ENCODE assay signal across 16 mouse cellular contexts in genomic region chr11:51807108-51807879, GRCm38 (mm10). TPM values are rescaled to one million over a fixed set of nuclear protein-coding genes. Genes with fewer than 3 reads are reported as not detected.
A peak's percentile ranks its signal among the peaks of the same experiment; 100 is the strongest.
DNase-seq lines count a peak whose midpoint lies in the region; ATAC-seq and TF ChIP-seq lines count a peak whose summit lies in the region.
"Had no signal": no experiment of that assay in that cellular context is flagged by ENCODE, and none has a peak within 500 bp of the region (broad histone marks: within the 10 kb centered on the region; RNA-seq: fewer than 3 reads in every experiment).

No protein-coding gene starts in this region.

- no peaks in the 10 kb centered on the region for H3K36me3 ChIP-seq in liver, adult 2 months (ENCODE audit: control insufficient read depth, insufficient read depth, low read length)
- H3K36me3 ChIP-seq in ES-E14 (ENCODE audit: control insufficient read depth, insufficient read depth, low read length, poor library complexity, severe bottlenecking): no peaks in the 10 kb centered on the region
- no peaks in the 10 kb centered on the region for H3K36me3 ChIP-seq in limb, embryonic 13.5 days
- H3K36me3 ChIP-seq in midbrain, embryonic 11.5 days (ENCODE audit: control insufficient read depth, insufficient read depth, low read length): no peaks in the 10 kb centered on the region
- H3K36me3 ChIP-seq: embryonic facial prominence, embryonic 12.5 days had no signal

- peaks cover 7% of the 10 kb centered on the region for H3K4me1 ChIP-seq in liver, adult 2 months (ENCODE audit: control insufficient read depth, insufficient read depth, low read length)
- H3K4me1 ChIP-seq in ES-E14 (ENCODE audit: control insufficient read depth in 2 of 2, insufficient read depth in 2 of 2, low read length in 2 of 2, poor library complexity in 1 of 2): peaks cover 0 to 6% of the 10 kb centered on the region in 2 experiments; a peak in 1 of 4 replicates
- H3K4me1 ChIP-seq in limb, embryonic 13.5 days: peaks cover 17% of the 10 kb centered on the region
- H3K4me1 ChIP-seq in midbrain, embryonic 11.5 days (ENCODE audit: control insufficient read depth, insufficient read depth, low read length): no peaks in the 10 kb centered on the region

- no peak overlapping the region for H3K4me2 ChIP-seq in limb, embryonic 13.5 days (replicated peaks)
- H3K4me2 ChIP-seq in midbrain, embryonic 11.5 days: no peak overlapping the region
- H3K4me2 ChIP-seq: embryonic facial prominence, embryonic 12.5 days had no signal

- in situ Hi-C loops in ES-E14 (cut with MboI; ENCODE audit: low sequenced_read_pairs in 2 of 2, unreplicated experiment in 2 of 2): no loop called here

- DNase-seq in liver, adult 2 months (ENCODE audit: extremely low read depth, low read depth, low spot score): peak; percentile 74
- DNase-seq in liver (no peak), ES-E14 (ENCODE audit: low read depth, low spot score) (no peak)
- peak; percentile 52 for DNase-seq in gastrocnemius, postnatal 14 days
- no peak for DNase-seq in right cerebral cortex, postnatal 4 days
- no peak for DNase-seq in midbrain, embryonic 11.5 days (ENCODE audit: low spot score, missing footprints)
- DNase-seq in embryo, embryonic 10 days (ENCODE audit: low spot score): no peak
- DNase-seq: adrenal gland, postnatal 14 days; cerebellum, postnatal 14 days; heart, adult 2 months; thymus, postnatal 4 days had no signal

- 18% methylated on average over 13 of the region's 13 CpGs for WGBS in liver, adult 2 months
- 37% methylated on average over 13 of the region's 13 CpGs for WGBS in limb, embryonic 13.5 days
- WGBS in midbrain, embryonic 11.5 days: 61% methylated on average over 13 of the region's 13 CpGs

- H3K9ac ChIP-seq in liver, adult 2 months (ENCODE audit: low read depth, low read length): peak overlapping the region; percentile 4; the same call in 1 of the 2 replicates
- H3K9ac ChIP-seq in ES-E14 (ENCODE audit: insufficient read depth, low read depth, low read length, poor library complexity, severe bottlenecking): peak overlapping the region; percentile 58; the same call in 1 of the 2 replicates
- no peak overlapping the region for H3K9ac ChIP-seq in limb, embryonic 13.5 days
- H3K9ac ChIP-seq in midbrain, embryonic 11.5 days (ENCODE audit: low read length): no peak overlapping the region
- H3K9ac ChIP-seq: embryonic facial prominence, embryonic 12.5 days had no signal

- intact Hi-C loops in gastrocnemius, postnatal 14 days (cut with DNase I; ENCODE audit: low total_unique reads): no loop called here

- no peak for TF ChIP-seq POLR2A in liver, adult 2 months (IDR thresholded peaks at IDR 0.05; ENCODE audit: extremely low read depth, insufficient read depth, low read length)

- no peaks in the 10 kb centered on the region for H3K79me2 ChIP-seq in liver, adult 2 months (ENCODE audit: control insufficient read depth, insufficient read depth, low read length)

- peak overlapping the region; percentile 77 for H3K27ac ChIP-seq in liver, adult 2 months (replicated peaks; ENCODE audit: insufficient read depth, low read depth, low read length)
- H3K27ac ChIP-seq in ES-E14 (ENCODE audit: insufficient read depth, low read depth, low read length, poor library complexity, severe bottlenecking): no peak overlapping the region
- 0 out of 2 replicates have a peak overlapping the region, but pooled peaks have one; percentile 6 for H3K27ac ChIP-seq in limb, embryonic 13.5 days
- no peak overlapping the region for H3K27ac ChIP-seq in midbrain, embryonic 11.5 days (ENCODE audit: low read depth, low read length)
- H3K27ac ChIP-seq: embryonic facial prominence, embryonic 12.5 days; heart, adult 2 months had no signal

- H3K4me3 ChIP-seq in liver, adult 2 months (ENCODE audit: insufficient read depth, low read depth, low read length): no peak overlapping the region
- H3K4me3 ChIP-seq in ES-E14 (ENCODE audit: insufficient read depth in 1 of 2, low read depth in 1 of 2, low read length in 2 of 2, poor library complexity in 1 of 2, severe bottlenecking in 1 of 2): peak overlapping the region; percentile 13 to 44; a peak in 2 of 4 replicates
- no peak overlapping the region for H3K4me3 ChIP-seq in limb, embryonic 13.5 days
- H3K4me3 ChIP-seq in midbrain, embryonic 11.5 days (ENCODE audit: low read depth, low read length): no peak overlapping the region
- H3K4me3 ChIP-seq: embryonic facial prominence, embryonic 12.5 days; heart, adult 2 months had no signal

- H3K27me3 ChIP-seq in liver, adult 2 months (ENCODE audit: control insufficient read depth, insufficient read depth, low read length): no peaks in the 10 kb centered on the region
- H3K27me3 ChIP-seq in limb, embryonic 13.5 days: no peaks in the 10 kb centered on the region
- no peaks in the 10 kb centered on the region for H3K27me3 ChIP-seq in midbrain, embryonic 11.5 days (ENCODE audit: control insufficient read depth, insufficient read depth, low read length)
- H3K27me3 ChIP-seq: embryonic facial prominence, embryonic 12.5 days had no signal

- no peak for ATAC-seq in limb, embryonic 13.5 days (ENCODE audit: low FRiP score, low read depth)
- ATAC-seq in midbrain, embryonic 11.5 days (ENCODE audit: low FRiP score): no peak
- ATAC-seq: CD4-positive, CD25-positive, alpha-beta regulatory T cell, adult 4 months; forebrain, embryonic 16.5 days; inflammation-experienced regulatory T-cells, adult 6 months had no signal

- H3K9me3 ChIP-seq in ES-E14 (ENCODE audit: control insufficient read depth, insufficient read depth, low read depth, low read length): no peaks in the 10 kb centered on the region
- no peaks in the 10 kb centered on the region for H3K9me3 ChIP-seq in limb, embryonic 13.5 days
- H3K9me3 ChIP-seq in midbrain, embryonic 11.5 days (ENCODE audit: control insufficient read depth, low read length): no peaks in the 10 kb centered on the region; the same call in 1 of the 2 replicates
- H3K9me3 ChIP-seq: embryonic facial prominence, embryonic 12.5 days had no signal

- TF ChIP-seq CTCF in liver, adult 2 months (IDR thresholded peaks at IDR 0.05; ENCODE audit: low read depth, low read length): no peak

TF ChIP-seq in ES-E14, 5 proteins besides CTCF, POLR2A, EP300 and RAD21:
- TF ChIP-seq HCFC1 (IDR thresholded peaks at IDR 0.05; ENCODE audit: borderline replicate concordance, insufficient read depth, low read length) (no peak), ZNF384 (IDR thresholded peaks at IDR 0.05; ENCODE audit: low read depth, low read length) (no peak), ZC3H11A (IDR thresholded peaks at IDR 0.05; ENCODE audit: borderline replicate concordance, low read depth, low read length) (no peak), MAFK (IDR thresholded peaks at IDR 0.05; ENCODE audit: insufficient read depth, low read depth, low read length) (no peak), CHD2 (IDR thresholded peaks at IDR 0.05; ENCODE audit: low read depth, low read length) (no peak)

RNA-seq across cellular contexts. Expression of gene Sar1b, which starts 43.8 kb away (rescaled TPM):
- 257 and 370 TPM in 2 replicates for total RNA-seq in liver, adult 2 months (2014; rRNA removed)
- 61.0 and 75.6 TPM in 2 replicates for polyA plus RNA-seq in liver, adult 2 months (2012; rRNA removed)
- total RNA-seq in ES-E14 (2012; rRNA removed): 86.0 and 86.1 TPM in 2 replicates
- 100 to 1,000 TPM; 212 to 254 TPM for total RNA-seq in gastrocnemius, postnatal 14 days (2021)
- polyA plus RNA-seq in limb, embryonic 13.5 days (2015; fragmentation: Nextera tagmentation; extraction: Ambion mirVana): 90.5 and 96.8 TPM in 2 replicates
- 128 and 141 TPM in 2 replicates for polyA plus RNA-seq in midbrain, embryonic 11.5 days (2014; fragmentation: Nextera tagmentation; extraction: Ambion mirVana)

RNA-seq across cellular contexts. Expression of gene Sec24a, which starts 43.9 kb away (rescaled TPM):
- total RNA-seq in liver, adult 2 months (2014; rRNA removed): 45.1 and 51.1 TPM in 2 replicates
- 30.6 and 35.3 TPM in 2 replicates for polyA plus RNA-seq in liver, adult 2 months (2012; rRNA removed)
- total RNA-seq in ES-E14 (2012; rRNA removed): 9.3 and 10.9 TPM in 2 replicates
- 10 to 100 TPM; 22.9 to 35.1 TPM for total RNA-seq in gastrocnemius, postnatal 14 days (2021)
- polyA plus RNA-seq in limb, embryonic 13.5 days (2015; fragmentation: Nextera tagmentation; extraction: Ambion mirVana): 16.6 and 18.1 TPM in 2 replicates
- 13.0 and 14.5 TPM in 2 replicates for polyA plus RNA-seq in midbrain, embryonic 11.5 days (2014; fragmentation: Nextera tagmentation; extraction: Ambion mirVana)

RNA-seq across cellular contexts. Expression of gene Jade2, which starts 50.2 kb away (rescaled TPM):
- total RNA-seq in liver, adult 2 months (2014; rRNA removed): 2.7 and 3.7 TPM in 2 replicates
- 3.6 and 4.1 TPM in 2 replicates for polyA plus RNA-seq in liver, adult 2 months (2012; rRNA removed)
- 11.5 and 11.8 TPM in 2 replicates for total RNA-seq in ES-E14 (2012; rRNA removed)
- total RNA-seq in gastrocnemius, postnatal 14 days (2021): 1 to 10 TPM; 2.0 to 5.0 TPM
- 1.7 and 2.2 TPM in 2 replicates for polyA plus RNA-seq in limb, embryonic 13.5 days (2015; fragmentation: Nextera tagmentation; extraction: Ambion mirVana)
- polyA plus RNA-seq in midbrain, embryonic 11.5 days (2014; fragmentation: Nextera tagmentation; extraction: Ambion mirVana): 0.20 and 0.22 TPM in 2 replicates

Comparison
In these comparisons a context has a peak if more than half of its experiments do, and no peak if none do; other contexts are left out.
1. DNase-seq: peak in liver, adult 2 months (single experiment) and gastrocnemius, postnatal 14 days (single experiment); none in liver (single experiment), ES-E14 (single experiment), right cerebral cortex, postnatal 4 days (single experiment), midbrain, embryonic 11.5 days (single experiment) and embryo, embryonic 10 days (single experiment).
2. H3K27ac ChIP-seq: peak in liver, adult 2 months (single experiment) and limb, embryonic 13.5 days (single experiment); none in ES-E14 (single experiment) and midbrain, embryonic 11.5 days (single experiment).
3. H3K4me3 ChIP-seq: peak in ES-E14 (2 of 2); none in liver, adult 2 months (single experiment), limb, embryonic 13.5 days (single experiment) and midbrain, embryonic 11.5 days (single experiment).
4. H3K9ac ChIP-seq: peak in liver, adult 2 months (single experiment) and ES-E14 (single experiment); none in limb, embryonic 13.5 days (single experiment) and midbrain, embryonic 11.5 days (single experiment).